Mouse (Mus musculus) lung, adult 2 months (tissue): Measurements from ENCODE around the gene Krt76.

Experiments used
- CTCF ChIP-seq: fragments of 200-500 bp; IDR thresholded peaks from 2 replicates; pipeline ENCODE4 v1.5.1; 2011; ENCODE audit warnings: mild to moderate bottlenecking, low read length, control low read depth; ENCODE audit not compliant: insufficient read depth
- POLR2A ChIP-seq: fragments of 200-500 bp; IDR thresholded peaks from 2 replicates; pipeline ENCODE4 v1.6.1; 2011; ENCODE audit warnings: low read depth, mild to moderate bottlenecking, control low read depth, low read length, borderline replicate concordance; ENCODE audit errors: extremely low read depth

GRCm38 (mm10) chr15:101854294-101854693 is 38.4 kb downstream of the Krt76 start:
- no peak for TF ChIP-seq CTCF
- no peak for TF ChIP-seq POLR2A
